Mouse (Mus musculus) granulocyte monocyte progenitor cell, adult 5-6 weeks (primary cell): ENCODE data around the gene Alpl. TPM values are rescaled to one million over a fixed set of nuclear protein-coding genes. Genes with fewer than 3 reads are reported as not detected.

Source experiments
- ATAC-seq: replicated peaks from 2 replicates; pipeline ENCODE4 v1.8.0; 2016; ENCODE audit warnings: mild to moderate bottlenecking, moderate TSS enrichment, inconsistent platforms; ENCODE audit not compliant: poor library complexity, severe bottlenecking
- total RNA-seq, 2 experiments: library from RNA; stranded (forward) in 1 of 2; stranded (reverse) in 1 of 2; fragments of 200-712, 200-1000 nt in 1 of 2; fragments of >200 nt in 1 of 2; fragmentation: Nextera tagmentation in 1 of 2; gene quantifications; 2 replicates each; pipeline ENCODE4 v1.2.3; 2014 to 2017

Gene Alpl
- total RNA-seq, 2 experiments from 2014 or later, result not detected

DNA sequence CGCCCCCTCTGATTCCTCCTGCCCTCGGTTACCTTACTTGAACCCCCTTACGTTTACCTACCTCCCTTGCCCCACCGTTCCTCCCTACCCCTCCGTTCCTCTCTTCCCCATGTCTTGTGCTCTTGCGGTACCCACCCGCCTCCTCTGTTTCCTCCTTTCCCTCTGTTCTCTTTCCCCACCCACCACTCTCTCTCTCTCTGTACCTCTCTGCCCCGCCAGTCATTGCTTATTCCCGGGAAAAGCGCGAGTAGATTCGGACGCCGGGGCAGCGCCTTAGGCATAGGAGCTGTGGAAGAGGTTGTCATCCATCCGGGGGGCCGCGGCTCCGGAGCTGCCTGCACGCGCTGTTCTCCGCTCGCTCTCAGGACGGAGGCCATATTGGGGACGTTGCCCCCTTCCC, 72.7 kb downstream of the Alpl start:
- no peak for ATAC-seq

GRCm38 (mm10) chr4:137722692-137723427, 73.3 kb downstream of the Alpl start:
- peak; percentile 30 for ATAC-seq

DNA sequence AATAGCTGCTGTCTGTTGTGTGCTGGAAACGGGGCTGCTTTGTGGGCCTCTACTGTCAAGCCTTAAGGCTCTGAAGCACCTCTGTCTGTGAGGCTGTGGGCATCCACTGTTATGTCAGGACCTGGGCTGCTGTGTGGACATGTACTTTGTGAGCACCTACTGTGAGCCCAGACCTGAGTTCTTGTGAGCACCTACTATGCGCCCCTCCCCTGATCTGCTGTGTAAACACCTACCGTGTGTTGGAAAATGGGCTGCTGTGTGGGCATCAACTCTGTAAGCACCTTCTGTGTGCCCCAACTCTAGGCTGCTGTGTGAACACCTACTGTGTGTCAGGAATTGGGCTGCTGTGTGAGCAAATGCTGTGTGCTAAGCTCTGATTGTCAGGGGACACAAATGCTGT, 74.0 kb downstream of the Alpl start:
- no peak for ATAC-seq

GRCm38 (mm10) chr4:137721563-137721962, 74.6 kb downstream of the Alpl start:
- ATAC-seq, result no peak

DNA sequence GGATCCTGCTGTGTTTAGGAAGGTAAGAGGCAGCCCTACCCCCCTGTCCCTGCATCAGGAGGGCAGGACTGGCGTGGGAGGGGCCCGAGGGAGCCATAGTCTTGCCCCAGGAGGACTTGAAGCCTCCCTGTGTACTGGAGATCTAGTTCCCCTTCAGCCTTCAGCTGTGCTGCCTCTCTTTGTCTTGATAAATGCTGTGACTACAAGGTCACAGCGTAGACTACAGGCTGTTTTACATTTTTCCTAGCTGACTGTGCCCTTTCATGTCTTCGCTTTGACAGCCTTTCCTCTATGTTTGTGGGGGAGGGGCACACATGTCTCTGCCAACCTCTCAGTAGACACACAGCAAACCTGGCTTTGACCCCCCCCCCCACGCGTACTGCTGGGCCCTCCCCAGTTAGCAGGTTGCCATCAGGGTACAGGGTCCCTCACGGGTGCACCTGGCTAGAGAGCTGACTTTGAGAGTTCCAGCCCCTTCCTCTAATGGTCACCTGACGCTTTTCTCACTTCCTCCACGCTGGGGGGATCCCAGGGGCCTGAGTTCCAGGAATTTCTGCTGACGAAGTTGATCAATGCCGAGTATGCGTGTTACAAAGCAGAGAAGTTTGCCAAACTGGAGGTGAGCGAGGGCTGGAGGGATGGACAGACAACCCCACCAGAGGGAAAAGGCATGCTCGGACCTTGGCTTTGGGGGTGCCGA, 76.7 kb downstream of the Alpl start:
- ATAC-seq, result no peak

DNA sequence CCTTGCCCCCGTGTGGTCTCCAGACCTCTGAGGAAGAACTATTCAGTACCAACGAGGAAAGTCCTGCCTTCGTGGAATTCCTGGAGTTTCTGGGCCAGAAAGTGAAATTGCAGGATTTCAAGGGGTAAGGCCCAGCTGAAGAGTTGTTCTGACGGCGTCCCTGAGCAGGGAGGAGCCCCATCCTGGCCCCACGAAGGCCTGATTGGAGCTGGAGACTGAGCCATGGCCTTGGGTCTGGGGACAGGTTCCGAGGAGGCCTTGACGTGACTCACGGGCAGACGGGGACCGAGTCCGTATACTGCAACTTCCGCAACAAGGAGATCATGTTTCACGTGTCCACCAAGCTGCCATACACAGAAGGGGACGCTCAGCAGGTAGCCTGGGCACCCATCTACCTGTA, 78.5 kb downstream of the Alpl start:
- no peak for ATAC-seq

DNA sequence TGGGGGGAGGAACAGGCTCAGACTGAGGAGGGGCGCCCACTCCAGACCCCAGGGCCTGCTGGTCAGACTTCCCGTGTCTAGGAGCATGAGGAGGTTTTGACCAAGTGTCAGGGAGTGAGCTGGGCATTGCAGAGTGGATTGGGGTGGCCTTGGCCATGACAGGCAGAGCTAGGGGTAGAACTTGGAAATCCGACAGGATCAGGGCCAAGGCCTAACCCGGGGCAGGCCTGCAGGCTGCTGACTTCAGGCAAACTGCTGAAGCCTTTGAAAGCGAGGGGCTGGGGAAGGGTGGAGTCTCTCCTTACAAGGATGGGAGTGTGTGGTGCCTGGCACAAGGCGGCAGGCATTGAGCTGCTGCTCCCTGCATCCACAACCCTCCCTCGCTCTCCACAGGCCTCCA, 79.2 kb downstream of the Alpl start:
- ATAC-seq, result no peak

- peak; percentile 52; the same call in 1 of the 2 replicates for ATAC-seq
These were observed 82.1 kb downstream of the Alpl start for GRCm38 (mm10) chr4:137714020-137714624.

DNA sequence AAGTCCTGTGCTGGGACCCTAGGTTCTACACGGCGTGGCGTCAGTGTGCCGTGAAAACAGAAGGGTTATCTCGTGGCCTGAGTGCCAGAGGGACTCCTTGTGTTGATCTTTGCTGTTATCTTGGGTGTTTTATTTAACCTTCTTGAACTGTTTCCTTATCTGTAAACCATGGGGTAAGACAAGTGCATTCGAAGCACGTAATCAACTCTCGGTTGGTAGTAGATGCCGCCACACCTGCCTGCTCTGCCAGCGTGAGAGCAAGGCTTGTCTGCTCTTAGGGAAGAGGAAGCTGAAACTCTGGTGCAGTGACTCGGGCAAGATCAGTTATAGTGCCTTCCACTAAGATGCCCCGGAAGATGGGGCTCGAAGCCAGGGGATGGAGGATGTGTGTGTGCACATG, 83.2 kb downstream of the Alpl start:
- ATAC-seq, result no peak

DNA sequence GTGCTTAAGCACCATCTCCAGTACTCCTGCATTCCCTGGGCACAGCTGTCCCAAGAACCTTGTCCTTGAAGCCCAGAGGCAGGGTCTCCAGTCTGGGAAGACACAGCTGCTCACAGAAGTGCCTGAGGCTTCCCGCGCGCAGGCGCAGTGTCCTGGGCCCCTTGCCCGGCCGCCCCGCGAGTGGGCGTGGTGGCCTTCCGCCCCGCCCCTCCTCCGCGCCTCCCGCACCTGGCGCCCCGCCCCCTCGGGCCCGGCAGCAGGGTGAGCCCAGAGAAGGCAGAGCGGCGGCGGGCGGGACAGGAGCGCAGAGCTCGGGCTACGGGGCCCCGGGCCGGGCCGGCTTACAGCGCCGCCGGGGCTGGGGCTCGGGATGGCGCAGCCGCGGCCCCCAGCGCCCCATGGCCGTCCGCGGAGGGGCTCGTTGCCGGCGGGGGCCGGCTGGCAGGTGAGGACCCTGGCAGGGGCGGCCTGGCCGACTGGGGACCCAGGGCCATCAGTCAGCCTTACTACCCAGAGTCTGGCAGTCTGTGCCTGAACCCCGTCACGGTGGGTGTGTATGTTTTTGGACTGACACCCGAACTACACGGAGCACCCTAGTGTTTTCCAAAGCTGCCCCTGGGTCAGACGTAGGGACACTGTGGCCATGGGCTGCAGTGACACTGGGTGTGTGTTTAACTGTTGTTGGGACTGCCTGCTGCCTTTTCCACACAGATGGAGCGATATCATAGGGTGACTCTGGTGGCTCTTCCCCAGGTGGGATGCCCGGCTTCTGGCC, 88.8 kb downstream of the Alpl start:
- peak; percentile 78 for ATAC-seq

- no peak for ATAC-seq
These were observed 89.7 kb downstream of the Alpl start for GRCm38 (mm10) chr4:137706510-137706909.

DNA sequence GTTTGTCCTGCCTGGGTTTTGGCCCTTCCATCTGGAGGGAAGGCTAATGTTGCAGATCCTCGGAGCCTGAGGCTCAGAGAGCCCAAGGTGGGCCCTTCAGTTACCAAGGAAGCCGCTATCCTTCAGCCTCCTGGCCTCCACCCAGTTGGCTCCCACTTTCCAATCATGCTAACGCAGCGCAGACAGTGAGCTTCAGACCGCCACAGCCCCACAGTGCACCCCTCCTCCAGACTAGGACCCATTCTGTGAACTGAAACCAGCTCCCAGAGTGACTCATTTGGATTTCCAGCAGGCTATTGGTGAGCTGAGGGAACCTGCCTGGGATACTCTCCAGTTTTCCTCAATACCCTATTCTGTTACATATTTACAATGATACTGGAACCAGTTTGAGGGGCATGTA, 90.8 kb downstream of the Alpl start:
- ATAC-seq, result no peak

DNA sequence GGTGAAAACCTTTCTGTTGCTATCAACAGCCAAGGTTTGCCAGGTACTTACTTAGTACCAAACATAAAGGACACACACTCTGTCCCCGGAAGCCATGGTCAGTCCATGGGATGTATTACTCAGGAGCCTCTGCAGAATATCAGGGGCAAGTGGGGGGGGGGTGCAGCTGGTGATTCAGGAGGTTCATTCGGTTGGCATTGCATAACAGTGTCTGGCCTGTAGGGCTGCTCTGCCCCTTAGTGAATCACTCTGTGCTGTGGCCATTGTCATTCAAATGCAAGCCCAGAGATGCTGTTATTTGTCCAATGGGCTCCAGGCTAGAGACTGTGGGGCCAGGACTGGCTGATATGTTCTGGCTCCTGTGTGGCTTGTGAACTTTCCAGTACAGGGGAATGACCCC, 91.6 kb downstream of the Alpl start:
- ATAC-seq, result no peak

DNA sequence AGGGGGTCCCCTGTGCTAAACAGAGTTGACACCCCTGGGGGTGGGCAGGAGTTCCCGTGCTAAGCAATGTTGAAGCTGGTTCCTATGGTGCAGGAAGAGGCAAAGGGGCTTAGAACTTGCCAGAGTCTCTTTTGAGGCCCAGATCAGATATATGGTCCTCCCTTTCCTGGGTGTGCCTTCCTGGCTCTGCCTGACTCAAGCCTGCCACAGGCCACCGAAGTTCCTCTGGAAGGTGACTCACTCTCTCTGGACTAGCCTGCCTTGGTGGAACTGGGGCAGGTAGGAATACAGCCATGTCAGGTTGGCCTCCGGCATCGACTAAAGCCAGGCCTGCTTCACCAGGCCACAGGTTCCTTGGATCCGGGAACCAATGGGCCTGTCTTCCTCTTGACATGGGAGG, 93.1 kb downstream of the Alpl start:
- no peak for ATAC-seq

- ATAC-seq, result no peak
These were observed 95.2 kb downstream of the Alpl start for GRCm38 (mm10) chr4:137700960-137701359.

- no peak for ATAC-seq
These were observed 96.6 kb downstream of the Alpl start for GRCm38 (mm10) chr4:137699264-137700211.

DNA sequence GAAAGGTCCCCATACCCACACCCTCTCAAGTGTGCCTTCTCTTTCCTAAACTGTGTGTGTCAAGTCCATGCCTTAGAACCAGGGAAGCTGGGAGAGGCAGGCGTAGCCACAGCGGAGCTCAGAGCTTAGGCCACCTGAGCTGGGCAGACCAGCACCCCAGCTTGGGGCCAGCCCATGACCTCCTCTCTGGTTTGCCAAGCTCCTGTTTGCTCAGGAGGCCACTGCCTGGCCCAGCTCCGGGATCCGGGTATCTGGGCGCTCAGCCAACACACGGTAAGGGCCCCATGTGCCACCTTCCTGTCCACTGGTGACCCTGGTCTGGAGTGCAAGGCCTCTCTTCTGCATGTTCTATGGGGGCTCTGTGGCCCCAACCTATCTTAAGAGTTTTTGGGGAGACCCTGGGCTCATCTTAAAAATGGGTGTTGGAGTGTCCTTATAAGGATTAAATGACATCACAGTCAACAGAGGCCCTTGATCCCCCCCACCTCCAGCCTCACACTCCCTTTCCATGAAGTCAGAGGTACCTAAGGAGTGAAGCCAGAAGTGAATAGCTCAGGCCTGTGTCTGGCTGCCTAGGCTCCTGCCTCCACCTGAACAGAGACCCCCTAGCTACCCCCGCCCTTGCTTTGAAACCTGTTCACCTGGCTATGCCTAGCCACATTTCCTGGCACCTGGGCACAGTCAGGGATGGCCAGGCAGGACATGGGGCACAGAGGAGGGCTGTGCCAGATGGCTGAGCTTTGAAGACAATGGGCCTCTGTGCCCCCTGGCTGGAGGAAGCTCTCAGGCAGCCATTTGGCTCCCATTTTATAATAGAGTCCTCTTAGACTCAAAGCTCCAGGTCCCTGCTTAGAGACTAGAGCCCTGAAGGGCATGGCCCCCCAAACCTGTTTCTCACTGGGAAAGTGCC, 97.9 kb downstream of the Alpl start:
- no peak for ATAC-seq

DNA sequence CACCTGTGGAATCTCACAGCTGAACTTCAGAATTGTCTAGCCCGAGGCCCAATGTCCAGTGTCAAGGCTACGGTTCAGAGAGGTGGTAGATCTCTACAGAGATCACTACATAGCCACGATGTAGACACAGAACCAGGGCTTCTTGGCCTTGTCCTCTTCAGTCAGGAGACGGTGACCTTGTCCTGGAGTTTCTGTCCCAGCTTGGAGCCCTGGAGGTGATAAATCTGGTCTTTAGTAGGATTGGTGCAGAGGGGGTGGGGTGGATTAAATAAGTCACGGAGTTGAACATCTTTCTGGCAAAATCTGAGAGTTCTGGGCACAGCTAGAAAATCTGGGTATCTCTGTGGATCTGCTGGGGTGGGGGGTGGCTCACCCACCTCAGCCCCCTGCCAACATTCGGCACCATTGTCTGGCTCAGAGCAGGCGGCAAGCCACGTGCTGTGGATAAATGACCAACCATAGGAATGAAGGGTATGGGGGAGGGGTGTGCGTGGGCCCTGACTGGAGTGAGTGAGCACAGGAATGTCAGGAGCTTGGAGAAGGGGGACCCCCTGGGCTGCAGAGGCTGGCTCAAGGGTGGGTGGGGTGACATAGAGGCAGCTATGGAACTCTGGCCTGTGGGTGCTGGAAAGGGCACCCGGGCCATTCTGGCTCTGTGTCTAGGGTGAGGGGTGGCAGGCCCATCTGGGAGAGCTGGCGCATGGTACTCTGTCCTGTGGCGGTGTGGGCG, 98.9 kb downstream of the Alpl start:
- ATAC-seq, result no peak
